Mouse (Mus musculus) thymus, postnatal 4 days (tissue): ENCODE data around the gene D430041D05Rik.

Experiments used
- DNase-seq: peaks from one replicate; pipeline ENCODE4 v3.0.0; 2021

Gene D430041D05Rik

GRCm38 (mm10) chr2:104335824-104336223 is 75.0 kb downstream of the D430041D05Rik start:
- DNase-seq: no peak

- DNase-seq: no peak
Measured at GRCm38 (mm10) chr2:104333952-104334351, 76.9 kb downstream of the D430041D05Rik start.

DNA sequence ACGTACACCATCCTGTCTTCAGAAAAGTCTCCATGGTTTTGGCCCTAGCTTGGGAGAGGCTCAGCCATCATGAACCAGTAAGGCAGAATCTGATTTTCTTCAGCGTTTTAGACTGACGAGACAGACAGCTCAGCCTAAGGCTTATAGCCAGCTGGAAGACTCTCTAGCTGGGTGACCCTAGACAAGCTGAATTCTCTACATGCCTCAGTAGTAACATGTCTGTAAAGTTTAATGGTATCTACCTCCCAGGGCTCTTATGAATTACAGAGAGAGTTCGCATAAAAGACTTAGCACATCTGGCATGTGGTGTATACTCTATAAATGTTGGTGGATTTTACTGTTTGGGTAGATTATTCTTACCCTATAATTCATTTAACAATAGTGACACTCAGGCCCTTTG is 78.1 kb downstream of the D430041D05Rik start:
- no peak for DNase-seq

DNA sequence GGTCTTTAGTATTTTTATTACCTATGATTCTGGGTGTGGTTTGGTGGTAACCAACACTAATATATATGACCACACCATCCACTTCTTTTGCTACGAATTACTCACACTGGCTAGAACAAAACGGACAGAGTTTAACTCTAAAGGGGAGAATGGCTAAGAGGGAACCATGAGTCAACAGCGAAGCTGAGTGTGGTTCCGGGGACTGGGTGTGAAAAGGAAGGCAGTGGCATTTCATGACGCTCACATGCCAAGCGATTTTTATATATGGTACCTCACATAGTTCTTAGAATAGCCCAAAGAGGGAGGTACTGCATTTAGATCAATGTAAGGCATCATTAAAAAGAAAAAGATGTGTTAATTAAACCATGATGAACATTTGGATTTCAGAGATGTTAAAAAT is 79.6 kb downstream of the D430041D05Rik start:
- no peak for DNase-seq

DNA sequence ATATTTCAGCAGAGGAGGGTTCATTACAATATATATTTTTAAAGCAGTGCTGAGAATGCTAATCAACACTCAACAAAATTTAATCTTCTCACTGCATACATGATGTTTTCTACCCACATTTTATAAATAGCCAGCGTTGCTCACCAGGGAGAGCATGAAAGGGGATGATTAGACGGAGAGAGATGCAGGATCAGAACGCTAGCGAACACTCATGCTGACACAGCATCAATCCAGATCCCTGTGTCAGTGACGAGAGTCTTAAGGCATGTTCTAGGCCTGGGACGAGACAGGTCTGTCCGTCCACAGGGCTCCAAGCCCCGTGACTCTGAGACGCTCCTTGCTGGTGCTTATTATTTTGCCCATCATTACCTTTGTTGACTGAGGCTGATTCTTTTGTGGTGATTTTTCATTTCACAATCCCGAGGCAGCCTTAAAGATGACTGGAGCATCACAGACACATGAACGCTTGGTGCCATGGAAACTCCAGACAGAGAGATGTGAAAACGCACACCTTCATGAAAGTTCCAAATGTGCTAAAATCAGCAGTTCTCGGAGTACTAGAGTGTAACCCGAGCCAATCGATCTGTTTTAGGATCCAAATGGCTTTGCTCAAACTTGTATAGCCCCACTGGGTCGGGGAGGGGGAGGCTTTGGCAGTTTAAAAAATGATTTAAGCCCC is 83.6 kb downstream of the D430041D05Rik start:
- DNase-seq: no peak

GRCm38 (mm10) chr2:104323773-104324172 is 87.0 kb downstream of the D430041D05Rik start:
- DNase-seq: no peak

- no peak for DNase-seq
Measured at GRCm38 (mm10) chr2:104323351-104323750, 87.5 kb downstream of the D430041D05Rik start.

DNA sequence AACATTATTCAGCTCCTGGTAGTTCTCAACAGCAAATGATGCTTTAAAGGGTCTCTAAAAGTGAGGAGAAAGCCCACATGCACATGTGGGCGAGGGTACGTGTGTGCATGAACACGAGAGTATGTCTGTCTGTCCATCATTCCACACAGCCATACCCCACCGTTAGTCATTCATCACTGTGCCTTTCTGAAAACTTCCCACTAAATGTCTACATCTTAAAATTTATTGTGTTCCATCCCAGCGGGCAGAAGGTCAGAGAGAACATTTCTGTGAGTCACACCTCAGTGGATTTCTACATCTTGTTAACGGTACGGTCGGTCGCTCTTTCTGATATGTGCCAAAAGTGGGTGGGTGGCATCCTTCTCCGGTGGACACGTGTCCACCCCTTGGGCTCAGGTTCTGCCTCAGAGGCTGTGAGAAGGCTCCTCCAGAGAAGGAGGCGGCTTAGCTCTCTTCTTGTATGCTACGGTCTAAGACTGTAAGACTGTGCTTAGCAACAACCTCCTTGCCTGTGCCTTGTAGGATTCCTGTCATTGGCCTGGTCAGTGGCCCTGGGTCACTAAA is 90.7 kb downstream of the D430041D05Rik start:
- no peak for DNase-seq

GRCm38 (mm10) chr2:104319443-104319842 is 91.4 kb downstream of the D430041D05Rik start:
- DNase-seq: no peak

- peak; percentile 21 for DNase-seq
Measured at GRCm38 (mm10) chr2:104318881-104319280, 91.9 kb downstream of the D430041D05Rik start.

DNA sequence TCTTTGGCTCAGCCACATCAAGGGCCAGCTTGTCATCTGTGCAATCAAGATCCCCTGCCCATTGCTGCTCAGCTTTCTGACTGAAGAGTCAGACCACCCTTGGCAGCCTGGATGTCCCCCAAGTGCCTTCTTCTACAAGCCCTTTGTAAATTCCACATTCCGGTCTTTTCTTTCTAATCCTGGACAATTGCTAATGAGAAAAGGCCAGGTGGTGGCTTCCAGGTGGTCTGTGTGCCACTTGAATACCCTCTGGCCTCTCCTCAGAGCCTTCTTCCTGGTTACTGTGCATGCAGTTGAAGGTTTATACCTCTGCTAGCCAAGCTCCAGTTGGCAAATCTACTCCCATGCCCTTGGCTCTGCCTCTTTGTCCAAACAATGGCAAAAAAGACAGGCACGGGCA is 92.6 kb downstream of the D430041D05Rik start:
- no peak for DNase-seq

DNA sequence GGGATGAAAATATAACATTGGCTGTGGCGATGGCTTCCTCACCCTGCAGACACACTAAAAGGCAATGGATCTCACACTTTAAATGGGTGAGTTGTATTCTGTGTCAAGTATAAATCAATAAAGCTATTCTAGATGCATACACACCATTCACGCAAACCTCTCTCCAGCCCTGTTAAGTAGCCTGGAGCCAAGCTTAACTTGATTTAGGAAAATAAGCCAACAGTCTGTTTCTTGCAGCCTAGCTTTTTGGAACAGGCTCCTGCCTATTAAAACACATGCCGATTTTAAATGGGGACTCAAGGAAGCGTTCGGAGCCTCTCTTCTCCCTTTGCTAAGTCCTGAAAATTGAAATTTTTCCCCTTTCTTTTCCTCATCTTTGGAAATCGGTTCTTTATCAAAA is 93.2 kb downstream of the D430041D05Rik start:
- no peak for DNase-seq

DNA sequence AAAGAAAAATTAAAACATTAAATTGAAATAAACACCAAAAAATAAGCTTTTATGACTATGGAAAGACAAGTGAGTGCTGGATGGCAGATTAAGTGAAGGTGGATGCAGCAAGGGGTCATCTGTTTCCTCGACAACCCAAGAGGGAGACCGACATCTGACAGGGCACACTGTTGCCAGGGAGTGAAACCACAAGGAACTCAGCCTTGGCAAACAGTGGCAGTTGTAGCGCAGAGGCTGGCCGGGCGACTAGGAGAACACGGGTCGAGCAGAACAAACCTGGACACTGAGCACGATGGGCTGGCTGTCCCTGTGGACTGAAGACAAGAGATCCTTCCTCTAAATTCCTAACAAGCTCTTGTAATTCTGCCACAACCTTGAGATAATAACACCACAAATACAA is 94.3 kb downstream of the D430041D05Rik start:
- no peak for DNase-seq

DNA sequence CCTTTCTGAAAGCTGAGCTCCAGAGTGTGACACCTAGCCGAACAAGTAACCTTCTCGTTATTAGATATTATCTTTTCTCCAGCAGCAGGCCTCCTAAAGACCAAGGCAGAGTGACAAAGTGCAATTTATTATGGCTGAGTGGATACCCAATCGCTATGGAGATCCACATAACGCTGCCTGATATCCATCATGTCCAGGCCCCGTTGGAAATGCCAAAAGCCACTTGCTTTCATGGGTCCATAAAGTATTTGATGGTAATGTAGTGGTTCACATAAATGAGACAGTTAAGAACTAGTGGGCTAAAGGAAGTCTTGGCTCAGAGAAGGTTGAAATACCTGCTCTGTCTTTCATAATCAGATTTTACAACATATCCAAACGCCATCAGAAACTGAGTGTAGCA is 97.6 kb downstream of the D430041D05Rik start:
- DNase-seq: no peak

DNA sequence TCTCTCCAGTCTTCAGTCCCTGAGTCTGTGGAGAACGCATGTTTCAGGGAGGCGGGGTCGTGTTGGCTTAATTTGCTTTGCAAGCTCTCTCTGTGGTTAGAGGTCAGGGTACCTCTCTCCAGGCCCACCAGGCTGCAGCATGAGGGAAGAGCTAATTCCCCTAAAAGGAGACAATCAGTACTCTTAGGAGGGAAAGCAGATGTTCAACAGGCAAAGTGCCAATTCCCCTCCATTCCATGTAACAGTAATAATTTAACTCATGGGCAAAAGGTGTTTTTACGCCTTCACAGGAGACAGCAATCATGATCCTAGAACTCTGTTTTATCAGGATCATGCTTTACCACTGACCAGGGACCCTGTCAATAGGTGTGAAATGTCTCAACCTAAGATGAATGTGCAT is 103.7 kb downstream of the D430041D05Rik start:
- no peak for DNase-seq

- no peak for DNase-seq
Measured at GRCm38 (mm10) chr2:104305722-104306121, 105.1 kb downstream of the D430041D05Rik start.

DNA sequence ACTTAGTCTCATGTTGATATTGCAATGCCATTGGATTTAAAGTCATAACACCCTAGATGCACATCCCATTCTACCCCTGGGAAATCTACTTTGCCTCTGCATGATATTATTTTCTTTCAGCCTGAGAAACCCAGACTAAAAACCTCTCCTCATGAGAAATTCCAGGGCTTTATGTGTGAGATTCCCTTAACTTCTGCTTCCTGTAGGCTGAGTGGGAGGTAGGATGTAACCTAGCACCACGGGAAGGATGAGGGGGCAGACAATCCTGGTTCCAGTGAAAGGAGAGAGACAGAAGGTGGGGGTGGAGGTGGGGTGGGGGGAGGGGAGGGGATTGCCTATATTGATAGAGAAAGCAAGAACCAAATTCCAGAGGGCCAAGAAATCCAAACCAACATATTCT is 110.9 kb downstream of the D430041D05Rik start:
- DNase-seq: no peak

GRCm38 (mm10) chr2:104299160-104299559 is 111.7 kb downstream of the D430041D05Rik start:
- peak; percentile 86 for DNase-seq

- no peak for DNase-seq
Measured at GRCm38 (mm10) chr2:104286821-104287220, 124.0 kb downstream of the D430041D05Rik start.

DNA sequence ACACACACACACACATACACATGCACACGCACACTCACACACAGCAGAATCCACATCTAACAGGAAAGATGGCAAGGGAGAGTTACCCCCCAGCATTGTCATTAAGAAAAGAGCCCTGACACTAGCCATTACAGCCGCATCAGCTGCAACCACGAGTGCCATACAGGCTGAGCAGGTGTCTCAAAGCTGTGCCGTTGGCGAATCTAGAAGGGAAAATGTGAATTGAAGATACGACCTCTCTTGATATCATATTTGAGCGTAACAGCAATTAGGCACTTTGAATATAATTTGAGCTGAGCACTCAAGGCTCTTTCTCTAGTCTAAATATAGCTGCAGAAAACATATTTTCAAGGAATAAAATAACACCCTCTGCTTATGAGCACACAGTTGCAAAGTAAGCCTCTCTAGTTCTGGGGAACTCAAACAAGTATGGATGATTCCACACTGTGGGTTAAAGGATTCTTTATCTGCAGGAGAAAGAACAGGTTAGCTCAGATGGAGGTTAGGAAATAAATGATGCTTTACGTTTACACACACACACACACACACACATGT is 127.3 kb downstream of the D430041D05Rik start:
- DNase-seq: no peak

GRCm38 (mm10) chr2:104282835-104283234 is 128.0 kb downstream of the D430041D05Rik start:
- DNase-seq: no peak

DNA sequence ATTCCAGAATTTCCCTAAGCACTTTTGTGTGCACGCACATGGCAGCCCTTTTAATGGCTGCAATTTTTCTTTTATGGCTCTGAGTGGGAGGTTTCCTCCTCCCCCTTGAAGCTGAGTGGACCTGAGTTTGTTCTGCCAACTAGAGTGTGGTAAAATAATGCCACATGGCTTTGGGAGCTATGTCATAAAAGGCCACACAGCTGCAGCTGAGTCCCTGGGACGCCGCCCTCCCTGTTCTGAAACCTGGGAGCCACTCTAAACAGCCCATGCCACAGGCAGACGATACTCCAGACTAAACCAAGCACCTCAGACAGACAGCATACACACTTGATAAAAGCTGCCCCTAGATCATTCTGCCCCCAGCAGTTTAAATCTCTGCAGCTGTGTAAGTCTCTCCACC is 143.8 kb downstream of the D430041D05Rik start:
- no peak for DNase-seq

GRCm38 (mm10) chr2:104261741-104262067 is 149.1 kb downstream of the D430041D05Rik start:
- no peak for DNase-seq

DNA sequence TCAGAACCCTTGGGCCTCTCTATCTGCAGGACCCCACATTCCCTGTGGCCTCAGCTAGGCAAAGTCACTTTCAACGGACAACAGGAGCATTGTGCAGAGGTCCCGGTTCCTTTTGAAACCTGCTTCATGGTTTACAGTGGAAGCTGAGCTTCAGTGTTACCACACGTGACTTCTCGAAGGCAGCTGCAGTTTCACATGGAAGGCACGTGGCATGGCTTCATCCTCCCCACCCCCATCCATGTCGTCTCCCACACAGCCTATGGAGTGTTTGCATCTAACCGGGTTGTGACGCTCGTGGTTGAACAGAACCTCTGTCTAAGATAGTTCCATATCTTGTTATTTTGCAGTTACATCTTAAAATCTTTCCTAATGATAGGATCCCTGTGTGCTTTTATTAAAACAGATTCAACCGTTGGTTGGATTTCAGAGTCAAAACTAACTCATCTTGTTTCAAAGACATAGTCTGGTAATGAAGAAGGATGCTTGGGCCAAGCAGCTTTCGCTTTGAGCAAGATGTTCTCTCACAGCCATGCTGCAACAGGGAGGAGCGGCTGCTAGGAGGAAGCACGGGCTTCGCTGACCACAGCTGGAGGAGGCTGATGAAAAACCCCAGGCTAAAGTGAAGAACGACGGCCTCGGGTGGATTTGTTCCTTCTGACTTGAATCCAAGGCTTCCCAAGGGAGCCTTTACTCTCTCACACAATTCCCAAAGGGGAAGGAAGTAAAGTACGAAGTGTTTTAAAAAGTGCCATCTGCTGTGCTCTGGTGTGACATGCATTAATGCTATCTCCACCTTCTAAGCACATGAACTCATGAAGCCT is 149.7 kb downstream of the D430041D05Rik start:
- DNase-seq: no peak
